Mouse (Mus musculus) right cerebral cortex, postnatal 10 days (tissue): Measurements from ENCODE around the gene Atp2c2.

ENCODE experiments used
- DNase-seq, 2 experiments: peaks; one replicate each; pipeline ENCODE4 v3.0.0; 2021; ENCODE audit warnings: low spot score in 2 of 2

The Atp2c2 gene

GRCm38 (mm10) chr8:119742409-119742808, 42.6 kb downstream of the Atp2c2 start:
- no peak for DNase-seq

GRCm38 (mm10) chr8:119743291-119744026, 43.6 kb downstream of the Atp2c2 start:
- DNase-seq = peak; percentile 42 to 52

- no peak for DNase-seq
These were observed 44.8 kb downstream of the Atp2c2 start for GRCm38 (mm10) chr8:119744604-119745003.

GRCm38 (mm10) chr8:119755238-119756146, 55.7 kb downstream of the Atp2c2 start:
- DNase-seq = no peak

GRCm38 (mm10) chr8:119756147-119756461, 56.3 kb downstream of the Atp2c2 start:
- DNase-seq = no peak

GRCm38 (mm10) chr8:119756538-119756937, 56.7 kb downstream of the Atp2c2 start:
- no peak for DNase-seq

GRCm38 (mm10) chr8:119761692-119762091, 61.9 kb downstream of the Atp2c2 start:
- DNase-seq = no peak

GRCm38 (mm10) chr8:119762226-119763220, 62.7 kb downstream of the Atp2c2 start:
- DNase-seq = no peak

GRCm38 (mm10) chr8:119765311-119765710, 65.5 kb downstream of the Atp2c2 start:
- no peak for DNase-seq

- no peak for DNase-seq
These were observed 66.1 kb downstream of the Atp2c2 start for GRCm38 (mm10) chr8:119765761-119766444.

GRCm38 (mm10) chr8:119776668-119777245, 76.9 kb downstream of the Atp2c2 start:
- DNase-seq = no peak

GRCm38 (mm10) chr8:119777765-119778164, 78.0 kb downstream of the Atp2c2 start:
- DNase-seq = peak in 1 of 2 experiments; percentile 58

GRCm38 (mm10) chr8:119778263-119778662, 78.5 kb downstream of the Atp2c2 start, which contains the start of gene Tldc1:
Gene Tldc1, minus strand, starts transcription at chr8:119778416.
- peak; percentile 99 to 100 for DNase-seq

GRCm38 (mm10) chr8:119779013-119779737, 79.4 kb downstream of the Atp2c2 start:
- peak; percentile 90 to 91 for DNase-seq

- DNase-seq = no peak
These were observed 80.7 kb downstream of the Atp2c2 start for GRCm38 (mm10) chr8:119780402-119781049.

GRCm38 (mm10) chr8:119781086-119781840, 81.5 kb downstream of the Atp2c2 start:
- DNase-seq = no peak

- DNase-seq = peak; percentile 85 to 89
These were observed 82.9 kb downstream of the Atp2c2 start for GRCm38 (mm10) chr8:119782715-119783114.

GRCm38 (mm10) chr8:119783579-119783978, 83.8 kb downstream of the Atp2c2 start:
- DNase-seq = no peak

- no peak for DNase-seq
These were observed 84.3 kb downstream of the Atp2c2 start for GRCm38 (mm10) chr8:119784141-119784574.
